Mouse (Mus musculus) layer of hippocampus, postnatal 25 days (tissue): ENCODE measurements around the gene Myo7a. TPM values are rescaled to one million over a fixed set of nuclear protein-coding genes. Genes with fewer than 3 reads are reported as not detected.

Experiments
- DNase-seq, 2 experiments: peaks; one replicate each; pipeline ENCODE4 v3.0.0; 2022; ENCODE audit warnings: mixed read lengths in 2 of 2, low spot score in 1 of 2; ENCODE audit errors: extremely low spot score in 1 of 2
- total RNA-seq, 2 experiments: library from RNA; stranded (reverse); gene quantifications; 2 replicates each; pipeline ENCODE4 v1.2.3; 2021

Gene Myo7a
- 10 to 100 TPM in 1 of 2 experiments, 1 to 10 TPM in 1; 8.6 to 12.1 TPM for total RNA-seq

DNA sequence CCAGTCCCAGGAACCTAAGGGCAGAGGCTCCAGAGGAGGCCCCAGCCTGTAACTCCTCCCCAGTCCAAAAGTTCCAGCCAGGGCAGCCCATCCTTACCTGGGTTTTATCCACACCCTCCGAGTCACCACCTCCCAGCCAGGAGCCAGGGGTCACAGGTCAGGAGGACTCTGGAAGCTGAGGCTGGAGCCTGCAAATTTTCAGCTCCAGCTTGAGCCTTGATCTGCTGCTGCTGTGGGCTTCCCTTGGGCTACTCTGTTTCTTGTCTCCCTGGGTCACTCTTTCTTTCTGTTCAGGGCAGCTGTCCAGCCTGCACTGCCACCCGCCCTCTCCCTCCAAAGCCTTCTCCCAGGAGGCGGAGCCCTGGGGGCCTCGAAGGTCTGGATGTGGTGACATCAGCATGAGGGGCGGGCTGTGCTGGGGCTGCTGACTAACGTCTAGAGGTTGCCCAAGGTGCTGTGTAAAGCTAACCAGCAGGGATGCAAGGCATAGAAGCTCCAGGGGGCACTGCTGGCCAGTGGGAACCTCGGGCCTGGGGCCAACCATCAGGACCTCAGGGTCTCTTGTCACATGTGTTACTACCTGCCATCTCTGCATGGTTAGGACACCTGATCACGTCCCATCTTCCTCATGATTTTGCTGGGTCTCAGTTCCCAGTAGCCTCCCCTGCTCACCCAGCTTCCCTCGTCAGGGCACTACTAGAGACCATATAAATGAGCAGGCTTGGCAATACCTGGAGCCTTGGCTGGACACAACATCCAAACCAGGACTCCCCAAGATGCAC, at the start of gene Myo7a:
Myo7a (minus strand) TSS at position 346 of the 782 bp plus-strand sequence.
- DNase-seq, result no peak

DNA sequence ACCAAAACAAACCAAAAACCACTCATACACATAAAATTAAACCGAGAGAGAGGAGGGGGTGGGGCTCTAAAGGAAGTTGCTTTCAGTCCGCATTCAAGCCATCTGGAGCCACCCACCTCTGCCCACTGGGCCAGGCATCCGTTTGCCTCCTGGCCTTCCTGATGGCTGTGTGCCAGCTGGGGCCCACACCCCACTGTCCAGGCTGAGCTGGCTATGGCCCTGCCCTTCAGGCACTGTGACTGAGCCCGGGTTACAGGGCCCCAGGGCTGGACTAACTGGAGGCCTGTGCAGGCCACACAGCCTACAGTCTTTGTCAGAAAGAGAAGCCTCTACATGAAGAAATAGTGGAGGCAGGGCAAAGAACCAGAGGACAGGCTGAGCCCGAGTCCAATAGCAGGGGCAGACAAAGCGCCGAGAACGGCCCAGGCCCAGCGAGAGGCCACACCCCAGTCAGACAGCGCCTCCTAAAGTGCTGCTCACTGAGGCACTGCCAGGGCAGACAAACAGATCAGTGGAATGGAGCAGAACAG, 45.7 kb upstream of the Myo7a start:
- no peak for DNase-seq

GRCm38 (mm10) chr7:98164382-98164998, 45.2 kb upstream of the Myo7a start:
- DNase-seq, result no peak

- no peak for DNase-seq
Measured at GRCm38 (mm10) chr7:98163700-98164099, 44.4 kb upstream of the Myo7a start.

GRCm38 (mm10) chr7:98162239-98162638, 42.9 kb upstream of the Myo7a start:
- no peak for DNase-seq

DNA sequence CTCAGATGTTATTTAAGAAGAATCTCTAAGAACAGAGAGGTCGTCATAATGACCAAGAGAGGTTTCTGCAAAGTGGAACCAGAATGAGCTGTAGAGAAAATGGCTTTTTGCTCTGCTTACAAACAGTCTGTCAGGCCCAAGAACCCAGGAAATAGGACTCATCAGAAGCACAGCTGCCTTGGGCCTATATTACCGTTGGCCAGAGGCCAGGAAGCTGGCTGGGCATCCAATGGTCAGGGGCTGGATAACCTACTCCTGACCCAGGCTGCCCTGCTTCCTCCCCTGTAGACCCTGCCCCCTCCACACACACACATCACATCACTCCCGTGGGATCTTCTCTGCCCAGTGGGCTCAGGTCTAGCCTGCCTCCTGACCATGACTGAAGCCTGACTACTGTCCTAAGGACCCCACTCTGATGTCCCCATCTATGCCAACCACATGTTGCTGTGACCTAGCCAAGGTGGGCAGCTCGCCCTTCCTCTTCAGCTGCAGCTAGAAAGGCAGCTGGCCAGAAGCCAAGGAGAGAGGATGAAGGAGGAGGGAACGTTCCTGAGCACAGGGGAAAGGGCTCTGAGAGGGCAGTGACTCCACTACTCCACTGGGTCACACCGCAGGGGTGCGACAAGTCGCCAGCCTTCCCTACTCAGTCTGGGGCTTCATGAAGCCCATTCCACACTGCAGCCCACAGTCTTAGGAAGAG, 40.9 kb upstream of the Myo7a start:
- no peak for DNase-seq

GRCm38 (mm10) chr7:98158481-98158880, 39.2 kb upstream of the Myo7a start:
- no peak for DNase-seq

- no peak for DNase-seq
Measured at GRCm38 (mm10) chr7:98157636-98158332, 38.5 kb upstream of the Myo7a start.

- DNase-seq, result no peak
Measured at GRCm38 (mm10) chr7:98156280-98156665, 36.9 kb upstream of the Myo7a start.

DNA sequence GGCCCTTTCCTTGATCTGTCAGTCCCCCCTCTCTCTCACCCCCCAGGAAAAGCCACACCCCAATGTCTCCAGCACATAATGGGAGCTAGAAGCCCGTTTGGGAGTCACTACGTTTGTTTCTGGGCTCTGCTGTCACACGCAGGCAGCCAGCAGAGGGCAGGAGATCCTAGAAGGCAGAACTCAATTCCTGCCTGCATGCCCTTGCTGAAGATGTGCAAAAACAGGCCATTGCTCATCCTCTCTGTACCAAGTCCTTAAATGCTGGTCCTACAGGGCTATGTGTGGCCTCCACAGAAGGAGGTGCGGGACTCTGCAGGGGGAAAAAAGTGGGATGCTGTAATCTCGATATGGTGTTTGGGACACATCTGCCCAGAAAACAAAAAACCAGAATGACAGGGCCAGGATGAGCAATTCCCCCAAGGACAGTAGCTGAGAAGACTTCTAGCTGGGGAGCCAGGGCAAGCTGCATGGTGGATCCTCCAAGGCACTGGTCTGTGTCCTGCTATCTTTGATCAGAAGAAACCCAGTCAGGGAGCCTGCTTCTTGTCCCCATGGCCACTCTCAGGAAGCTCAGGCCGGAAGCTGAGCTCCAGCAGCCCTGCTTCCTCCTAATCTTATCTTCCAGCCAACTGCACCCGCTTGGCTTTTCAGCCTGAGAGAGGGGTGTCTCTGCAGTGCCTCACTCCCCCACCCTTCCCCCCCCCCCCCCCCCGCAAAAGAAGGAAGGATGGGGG, 36.4 kb upstream of the Myo7a start:
- DNase-seq, result peak; percentile 53 to 73

DNA sequence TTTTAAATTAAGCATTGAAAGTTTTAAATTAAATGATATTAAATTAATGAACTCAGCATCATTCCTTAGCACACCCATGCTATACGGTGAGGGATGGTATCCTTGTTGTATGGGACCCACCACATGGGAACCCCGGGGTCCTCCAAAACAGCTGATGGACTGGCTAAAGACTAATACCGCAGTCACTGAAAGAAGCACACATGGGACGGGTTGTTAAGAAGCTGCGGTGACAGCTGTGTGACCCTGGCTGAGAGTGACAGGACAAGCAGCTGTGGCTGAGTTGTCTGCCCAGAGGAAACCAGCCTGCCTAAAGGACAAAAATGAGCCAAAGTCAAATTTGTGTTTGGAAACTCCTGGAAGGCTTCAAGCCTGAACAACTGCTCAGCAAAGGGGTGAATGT, 34.6 kb upstream of the Myo7a start:
- DNase-seq, result no peak

- DNase-seq, result no peak
Measured at GRCm38 (mm10) chr7:98153345-98153744, 34.0 kb upstream of the Myo7a start.

DNA sequence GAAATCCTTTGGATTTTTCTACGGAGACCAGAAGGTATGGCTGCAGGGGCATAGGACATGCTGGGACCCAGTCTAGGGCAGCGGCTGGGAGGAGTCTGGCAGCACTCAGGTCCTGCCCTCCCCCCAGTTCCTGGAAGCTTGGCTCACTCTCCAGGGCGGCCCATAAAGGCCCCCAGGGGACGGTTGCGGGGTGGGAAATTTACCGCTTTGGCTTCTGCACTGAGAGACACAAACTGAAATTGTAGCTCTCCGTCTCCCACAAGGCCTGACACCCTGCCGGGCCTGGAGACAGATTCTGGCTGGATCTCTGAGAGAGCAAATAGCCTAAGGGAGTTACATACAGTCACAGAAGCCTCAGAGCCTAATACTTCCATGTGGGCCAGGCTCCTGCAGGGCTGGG, 33.1 kb upstream of the Myo7a start:
- DNase-seq, result no peak

DNA sequence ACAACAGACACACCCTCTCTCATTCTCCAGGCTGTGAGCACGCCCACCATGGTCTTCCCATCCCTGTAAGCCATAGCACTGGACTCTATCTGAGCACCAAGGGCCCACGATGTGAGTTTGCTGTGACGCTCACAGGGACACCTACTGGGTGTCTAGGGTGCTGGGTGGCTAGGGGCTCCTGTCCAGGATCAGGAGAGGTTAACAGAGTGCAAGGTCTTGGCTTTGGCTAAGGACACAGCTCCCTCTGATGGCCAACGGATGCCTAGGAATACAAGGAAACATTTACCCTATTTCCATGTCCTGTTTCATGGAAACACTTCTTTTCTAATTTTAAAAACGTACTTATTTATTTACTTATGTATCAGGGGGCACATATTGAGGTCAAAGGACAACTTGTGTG, 31.2 kb upstream of the Myo7a start:
- DNase-seq, result no peak

GRCm38 (mm10) chr7:98149802-98150201, 30.5 kb upstream of the Myo7a start:
- DNase-seq, result no peak

DNA sequence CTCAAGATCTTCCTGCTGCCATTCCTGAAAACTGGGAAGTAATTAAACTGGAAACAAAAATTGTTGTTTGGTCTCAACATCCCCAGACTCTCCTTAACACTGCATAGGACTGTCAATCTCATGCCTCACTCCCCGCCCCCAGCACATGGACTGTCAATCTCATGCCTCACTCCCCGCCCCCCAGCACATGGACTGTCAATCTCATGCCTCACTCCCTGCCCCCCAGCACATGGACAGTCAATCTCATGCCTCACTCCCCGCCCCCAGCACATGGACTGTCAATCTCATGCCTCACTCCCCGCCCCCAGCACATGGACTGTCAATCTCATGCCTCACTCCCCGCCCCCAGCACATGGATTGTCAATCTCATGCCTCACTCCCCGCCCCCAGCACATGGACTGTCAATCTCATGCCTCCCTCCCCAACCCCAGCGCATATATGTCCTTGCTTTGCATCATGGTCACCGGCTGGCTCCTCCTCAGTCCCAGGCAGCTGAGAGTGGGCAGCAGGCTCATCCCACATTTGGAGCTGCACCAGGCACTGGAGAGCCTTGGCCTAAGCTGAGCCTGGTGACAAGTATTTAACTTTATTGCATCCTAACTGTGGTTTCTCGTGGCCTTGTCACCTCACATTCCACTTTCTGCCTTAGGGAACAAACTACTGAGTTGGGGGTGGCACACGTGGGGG, 29.5 kb upstream of the Myo7a start:
- DNase-seq, result no peak

DNA sequence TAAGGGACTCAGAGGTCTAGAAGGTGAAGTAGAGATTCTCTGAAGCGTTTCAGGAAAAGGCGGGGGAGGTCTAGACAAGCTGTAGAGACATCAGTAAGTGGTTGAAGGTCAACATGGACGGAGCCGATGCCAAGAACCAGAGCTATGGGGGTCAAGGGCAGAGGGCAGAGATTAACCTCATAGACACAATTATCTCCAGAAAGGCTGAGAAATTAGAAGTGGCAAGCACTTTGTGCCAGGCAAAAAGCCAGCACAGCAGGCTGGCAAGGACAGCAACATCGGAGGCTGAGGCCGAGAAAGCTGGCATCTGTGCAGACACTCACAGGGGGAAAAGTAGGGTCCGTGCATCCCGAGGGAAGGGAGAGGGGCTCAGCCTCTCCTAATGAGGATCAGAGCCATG, 28.4 kb upstream of the Myo7a start:
- no peak for DNase-seq

DNA sequence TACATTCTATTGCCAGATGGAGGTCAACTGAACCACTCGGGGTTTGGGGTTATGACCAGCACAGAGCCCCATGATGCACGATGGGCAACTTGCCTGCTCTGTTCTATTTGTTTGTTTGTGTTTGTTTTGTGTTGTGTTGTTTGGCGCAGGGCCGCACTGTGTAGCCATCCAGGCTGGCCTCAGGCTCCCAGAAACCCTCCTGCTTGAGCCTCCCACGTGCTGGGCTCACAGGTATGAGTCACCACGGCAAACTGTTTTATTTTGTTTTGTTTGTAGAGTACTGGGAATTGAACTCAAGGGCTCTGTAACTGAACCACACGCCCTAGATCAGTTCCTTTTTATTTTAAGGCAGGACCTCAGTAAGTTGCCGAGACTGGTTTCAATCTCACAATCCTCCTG, 27.1 kb upstream of the Myo7a start:
- DNase-seq, result no peak

DNA sequence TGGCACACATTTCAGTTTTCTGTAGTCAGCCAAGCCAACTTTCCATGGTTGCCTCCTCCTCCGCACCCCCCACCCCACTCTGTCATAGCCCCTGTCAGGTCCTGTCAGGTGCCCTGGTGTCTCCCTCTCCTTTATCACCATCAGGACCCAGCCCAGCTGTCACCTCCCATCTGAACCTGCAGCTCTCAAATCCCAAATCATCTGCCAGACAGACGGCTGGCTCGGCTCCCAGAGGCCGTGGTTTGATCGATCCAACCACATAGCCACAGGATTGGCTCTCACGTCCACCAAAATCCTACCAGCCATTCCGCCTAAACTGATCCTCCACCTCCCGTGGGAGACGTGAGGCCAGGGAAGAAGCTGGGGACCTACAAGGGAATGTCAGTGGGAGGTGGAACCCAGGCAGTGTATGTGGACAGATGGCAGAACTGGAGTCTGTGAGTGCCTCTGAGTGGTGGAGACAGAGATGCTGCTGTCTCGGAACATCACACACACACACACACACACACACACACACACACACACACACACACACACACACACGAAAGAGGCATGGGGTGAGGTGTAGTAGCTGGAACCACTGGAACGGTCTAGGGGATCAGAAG, 26.6 kb upstream of the Myo7a start:
- peak in 1 of 2 experiments; percentile 42 for DNase-seq
